Mouse (Mus musculus): ENCODE results near the gene Eri2.

GRCm38 (mm10) chr7:119808723-119809122, 14.9 kb upstream of the Eri2 start:
- TF ChIP-seq ZNF384 (IDR thresholded peaks at IDR 0.05; ENCODE audit: low read depth, low read length) (no peak), ZC3H11A (IDR thresholded peaks at IDR 0.05; ENCODE audit: borderline replicate concordance, low read depth, low read length) (no peak), MAFK (IDR thresholded peaks at IDR 0.05; ENCODE audit: insufficient read depth, low read depth, low read length) (no peak)

Measured in ES-E14 (cell line).